Mouse (Mus musculus) cerebellum, adult (tissue): Measurements from ENCODE around the gene Rbp4.

Experiments
- ATAC-seq: cut with Nextera tagmentation; 2 replicates; pipeline ENCODE4 v1.9.2; 2017; ENCODE audit warnings: mild to moderate bottlenecking, moderate library complexity, mixed read lengths; ENCODE audit not compliant: insufficient number of reproducible peaks, low FRiP score, low TSS enrichment

The Rbp4 gene

DNA sequence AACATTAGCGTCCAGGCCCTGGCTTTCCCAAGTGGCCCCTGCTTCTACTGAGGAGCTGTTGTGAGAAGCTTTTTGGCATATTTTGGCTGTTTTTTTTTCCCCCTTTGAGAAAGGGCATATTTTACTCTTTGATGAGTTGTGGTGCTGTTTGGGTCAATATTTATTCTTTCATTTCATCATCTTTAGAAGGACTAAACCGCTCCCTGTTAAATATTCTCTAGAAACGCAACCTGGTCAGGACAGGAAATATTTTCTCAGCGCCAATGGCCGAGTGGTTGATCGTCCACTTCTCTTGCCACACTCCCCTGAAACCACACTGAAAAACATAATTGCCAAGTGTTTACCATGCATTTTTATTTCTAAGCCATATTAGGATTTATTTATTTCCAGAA lies at the start of gene Rbp4:
TSS of gene Rbp4 (minus strand) at position 63 of the 392 bp plus-strand sequence.
- ATAC-seq: no peak

DNA sequence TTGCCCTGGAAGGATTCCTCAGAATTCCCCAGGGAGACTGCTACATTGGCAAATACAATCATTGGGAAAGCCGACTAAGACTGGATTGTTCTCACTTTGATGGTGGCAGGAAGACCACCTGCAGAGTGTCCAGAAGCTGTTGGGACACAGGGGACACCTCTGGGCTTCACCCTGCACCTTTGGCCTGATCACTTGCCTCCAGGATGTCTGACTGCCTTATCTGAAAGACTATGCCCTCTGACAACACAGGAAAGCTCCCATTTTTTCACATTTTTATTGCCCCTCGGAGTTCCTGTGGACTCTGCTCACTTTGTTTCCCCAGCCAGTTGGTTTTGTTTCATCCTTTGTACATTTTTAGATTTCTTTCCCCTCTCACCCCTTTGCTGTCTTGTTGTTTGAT lies 39.6 kb upstream of the Rbp4 start:
- ATAC-seq: no peak

DNA sequence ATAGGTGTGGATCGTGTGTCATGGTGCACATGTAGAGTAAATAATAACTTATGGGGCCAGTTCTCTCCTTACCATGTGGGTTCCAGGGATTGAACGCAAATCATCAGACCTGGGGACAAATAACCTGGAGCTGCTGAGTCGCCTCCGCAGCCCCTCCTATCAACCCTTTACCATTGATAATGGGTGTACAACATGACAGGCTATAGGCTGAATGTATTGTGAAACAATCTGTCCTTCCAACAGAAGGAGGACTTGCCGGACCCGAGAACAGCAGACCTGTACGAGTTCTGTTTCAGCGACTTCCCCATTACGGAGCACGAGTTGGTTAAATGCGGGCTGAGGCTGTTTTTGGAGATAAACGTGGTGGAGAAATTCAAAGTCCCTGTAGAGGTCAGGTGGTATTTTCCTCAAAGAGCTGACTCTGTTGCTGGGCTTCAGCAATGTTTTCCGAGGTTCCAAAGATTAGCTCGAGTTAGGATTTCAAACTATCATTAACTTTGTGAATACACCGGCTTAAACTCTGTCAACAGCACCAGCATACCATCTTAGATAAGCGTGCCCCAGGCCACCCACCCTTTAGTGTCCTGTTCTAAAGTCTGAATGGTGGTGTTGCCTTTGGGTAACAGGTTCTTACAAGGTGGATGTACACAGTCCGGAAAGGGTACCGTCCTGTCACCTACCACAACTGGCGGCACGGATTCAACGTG lies 36.7 kb upstream of the Rbp4 start:
- no peak for ATAC-seq

DNA sequence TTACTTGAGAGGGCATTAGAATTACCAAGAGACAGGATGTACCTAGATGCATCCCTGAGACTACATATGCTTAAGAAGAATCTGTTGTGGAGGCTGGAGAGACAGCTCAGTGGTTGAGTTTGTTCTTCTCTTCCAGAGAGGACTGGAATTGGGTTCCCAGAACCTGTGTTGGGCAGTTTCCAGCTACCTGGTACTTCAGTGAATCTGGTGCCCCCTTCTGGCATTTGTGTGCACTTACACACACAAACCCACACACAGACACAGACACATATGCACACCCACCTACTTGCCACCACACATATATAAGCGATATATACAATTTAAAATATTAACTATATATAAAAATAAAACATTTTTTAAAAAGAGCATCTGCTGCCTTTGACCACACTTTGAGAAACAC lies 31.2 kb upstream of the Rbp4 start:
- ATAC-seq: no peak

DNA sequence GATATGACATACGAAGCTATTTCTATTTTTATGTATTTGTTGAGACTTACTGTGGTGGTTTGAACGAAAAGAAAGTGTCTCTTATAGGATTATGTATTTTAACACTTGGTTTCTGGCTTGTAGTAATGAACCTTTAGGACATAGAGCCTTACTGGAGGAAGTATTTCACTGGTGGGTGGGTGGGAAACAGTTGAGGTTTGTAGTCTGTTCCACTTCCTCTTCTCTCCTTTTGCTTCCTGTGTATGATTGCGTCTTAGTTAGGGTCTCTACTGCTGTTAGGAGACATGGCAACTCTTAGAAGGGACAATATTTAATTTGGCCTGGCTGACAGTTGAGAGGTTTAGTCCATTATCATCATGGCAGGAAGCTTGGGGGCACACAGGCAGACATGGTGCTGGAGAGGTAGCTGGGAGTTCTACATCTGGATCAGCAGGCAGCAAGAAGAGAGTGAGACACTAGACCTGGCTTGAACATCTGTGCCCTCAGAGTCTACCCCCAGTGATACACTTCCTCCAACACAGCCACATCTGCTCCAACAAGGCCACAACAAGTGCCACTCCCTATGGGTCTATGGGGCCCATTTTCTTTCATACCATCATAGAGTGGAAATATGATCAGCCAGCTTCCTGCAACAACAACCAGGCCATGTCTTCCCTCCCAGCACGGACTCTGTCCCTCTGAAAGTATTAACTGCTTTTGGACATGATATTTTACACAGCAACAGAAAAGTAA lies 18.6 kb upstream of the Rbp4 start:
- no peak for ATAC-seq

DNA sequence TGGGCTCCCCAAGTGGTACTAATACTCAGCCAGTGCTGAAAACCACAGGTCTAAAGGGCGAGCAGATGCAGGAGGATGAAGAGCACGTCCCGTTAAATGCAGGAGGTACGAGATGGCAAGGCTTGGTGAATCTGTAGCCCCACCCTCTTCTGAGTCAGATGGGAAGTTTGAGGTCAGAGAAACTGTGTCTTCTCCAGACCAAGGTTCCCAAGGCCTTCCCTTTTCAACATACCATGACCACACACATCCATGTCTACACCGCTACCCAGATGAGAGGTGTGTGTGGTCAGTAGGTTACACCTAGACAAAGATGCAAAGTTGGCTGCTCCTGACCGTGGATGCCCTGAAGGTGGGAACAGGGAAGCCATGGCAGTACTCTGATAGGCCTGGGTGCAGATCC lies 9.7 kb upstream of the Rbp4 start:
- ATAC-seq: no peak

DNA sequence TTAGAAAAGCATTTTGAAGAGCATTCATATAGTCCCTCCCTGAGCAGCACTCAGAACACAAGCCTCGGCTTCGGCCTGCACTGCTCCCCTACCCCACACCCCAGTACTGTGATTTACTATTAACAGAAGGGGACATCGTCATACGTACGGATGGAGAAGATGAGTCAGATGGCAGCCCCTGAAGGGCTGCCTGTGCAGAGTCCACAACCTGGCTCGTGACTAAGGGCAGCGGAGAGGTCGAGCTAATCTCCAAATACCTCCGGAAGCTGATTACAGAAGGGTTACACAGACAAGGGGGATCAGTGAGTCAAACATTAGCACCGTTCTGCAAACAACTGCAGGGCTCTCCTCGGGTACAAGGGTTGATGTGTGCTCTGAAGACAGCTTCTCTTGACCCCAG lies 8.9 kb upstream of the Rbp4 start:
- no peak for ATAC-seq

DNA sequence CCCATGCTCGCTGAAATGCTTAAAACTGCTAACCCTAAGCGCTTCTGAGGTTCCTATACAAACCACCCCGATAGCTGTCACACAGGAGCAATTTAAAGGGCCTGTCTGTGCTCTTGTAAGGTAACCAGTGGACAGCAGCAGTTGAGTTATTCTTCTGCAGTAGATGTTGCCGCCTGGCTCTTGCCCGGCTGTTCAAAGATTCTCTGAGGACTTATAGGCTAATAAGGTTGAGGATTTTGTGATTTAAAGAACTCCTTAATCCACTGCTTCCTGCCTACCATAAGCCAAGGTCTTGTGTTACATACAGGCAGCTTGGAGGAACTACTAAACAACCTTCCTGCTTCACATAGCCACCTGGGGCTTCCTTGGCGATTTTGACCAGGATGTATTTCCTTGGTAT lies 7.4 kb upstream of the Rbp4 start, which contains the start of gene Pde6c:
TSS of gene Pde6c (plus strand) at position 301 of the 400 bp plus-strand sequence.
- no peak for ATAC-seq

DNA sequence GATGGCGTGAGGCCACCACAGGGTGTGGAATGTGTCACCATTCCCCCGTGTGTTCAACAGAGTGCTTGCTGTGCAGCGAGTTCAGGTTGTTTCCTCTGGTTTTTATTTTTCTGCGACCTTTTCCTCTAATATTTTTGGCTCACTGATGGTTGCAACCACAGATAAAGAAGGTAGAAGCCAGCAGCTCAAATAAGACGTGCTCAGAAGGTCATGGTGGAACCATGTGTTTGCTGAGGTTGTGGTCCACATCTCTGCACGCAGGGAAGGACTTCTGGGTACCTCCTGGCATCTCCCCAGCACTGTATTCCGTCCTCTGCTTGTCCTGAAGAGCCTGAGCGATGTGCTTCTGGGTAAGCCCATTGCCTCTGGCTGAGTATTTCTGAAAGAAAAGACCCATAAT lies 1.6 kb upstream of the Rbp4 start:
- ATAC-seq: no peak

DNA sequence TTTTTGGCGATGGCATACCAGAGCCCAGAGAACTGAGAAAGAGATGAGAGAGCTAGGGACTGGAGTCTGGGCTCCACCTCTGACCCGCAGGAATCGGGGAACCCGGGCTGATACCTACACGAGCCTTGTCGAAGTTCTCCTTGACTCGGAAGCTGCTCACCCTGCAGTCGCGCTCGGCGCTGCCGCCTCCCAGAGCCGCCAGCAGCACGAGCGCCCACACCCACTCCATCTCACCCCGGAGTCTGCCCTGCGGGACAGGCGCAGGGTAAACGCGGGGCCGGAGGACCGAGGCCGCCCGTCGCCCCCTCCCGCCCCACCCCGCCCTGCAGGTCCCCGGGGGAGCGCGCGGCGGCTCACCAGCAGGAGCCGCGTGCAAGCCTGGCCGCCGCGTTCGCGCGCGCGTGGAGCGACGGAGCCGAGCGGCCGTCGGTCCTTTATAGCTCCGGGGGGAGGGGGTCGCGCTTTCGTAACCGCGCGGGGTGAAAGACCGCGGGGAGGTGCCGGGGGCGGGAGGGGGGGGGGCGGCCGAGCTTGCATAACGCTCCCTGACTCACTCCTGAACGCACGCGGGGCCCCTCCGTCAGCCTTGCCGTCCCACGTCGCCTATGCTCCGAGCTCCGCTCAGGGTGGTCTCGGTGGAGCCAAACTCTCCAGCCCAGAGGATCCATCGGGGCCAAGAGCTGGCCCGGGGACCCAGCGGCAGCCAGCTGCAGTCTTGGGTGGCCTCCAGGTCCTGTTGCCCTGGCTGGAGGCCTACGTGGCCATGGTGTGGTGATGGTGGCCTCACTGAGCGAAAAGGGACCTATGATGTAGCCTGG lies 471 bp downstream of the Rbp4 start:
- ATAC-seq: no peak

DNA sequence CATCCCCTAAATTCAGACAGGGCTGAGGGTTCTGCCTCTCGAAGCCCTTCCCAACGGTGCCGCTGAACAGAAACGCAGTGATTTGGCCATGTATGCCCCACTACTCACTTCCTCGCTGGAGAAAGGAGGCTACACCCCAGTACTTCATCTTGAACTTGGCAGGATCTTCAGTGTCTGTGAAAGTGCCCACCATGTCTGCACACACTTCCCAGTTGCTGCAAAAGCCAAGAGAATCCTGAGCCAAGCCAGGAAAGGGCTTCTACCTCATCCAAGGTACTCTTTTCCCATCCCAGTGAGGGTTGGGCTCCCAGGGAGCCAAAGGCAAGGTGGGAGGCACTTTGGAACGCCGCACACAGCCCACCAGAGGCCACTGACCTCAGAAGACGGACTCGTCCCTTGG lies 1.2 kb downstream of the Rbp4 start:
- ATAC-seq: no peak

DNA sequence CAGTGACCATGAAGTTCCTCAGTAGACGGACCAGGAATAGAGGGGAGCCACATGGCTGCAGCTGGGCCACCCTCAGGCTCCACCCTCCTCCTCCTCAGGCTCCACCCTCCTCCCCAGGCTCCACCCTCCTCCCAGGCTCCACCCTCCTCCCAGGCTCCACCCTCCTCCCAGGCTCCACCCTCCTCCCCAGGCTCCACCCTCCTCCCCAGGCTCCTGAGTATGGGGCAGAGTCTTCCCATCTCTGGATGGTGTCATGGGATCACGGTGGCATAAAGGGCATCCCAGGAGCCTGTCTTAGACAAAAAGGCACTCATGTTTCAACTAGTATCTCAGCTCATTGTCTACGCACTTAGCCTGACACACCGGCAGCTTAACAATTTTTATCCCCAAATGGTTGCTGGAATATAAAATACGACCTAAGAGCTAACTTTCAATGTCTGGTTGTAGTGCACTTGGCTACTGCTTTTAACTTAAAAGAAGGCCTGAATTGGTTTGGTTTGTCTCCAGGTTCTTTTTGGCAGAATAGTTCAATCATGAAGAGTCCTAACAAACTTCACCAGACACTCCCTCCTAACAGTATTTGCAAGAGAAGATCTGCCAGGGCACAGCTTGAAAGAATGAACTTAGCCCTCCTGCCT lies 4.8 kb downstream of the Rbp4 start:
- ATAC-seq: no peak

DNA sequence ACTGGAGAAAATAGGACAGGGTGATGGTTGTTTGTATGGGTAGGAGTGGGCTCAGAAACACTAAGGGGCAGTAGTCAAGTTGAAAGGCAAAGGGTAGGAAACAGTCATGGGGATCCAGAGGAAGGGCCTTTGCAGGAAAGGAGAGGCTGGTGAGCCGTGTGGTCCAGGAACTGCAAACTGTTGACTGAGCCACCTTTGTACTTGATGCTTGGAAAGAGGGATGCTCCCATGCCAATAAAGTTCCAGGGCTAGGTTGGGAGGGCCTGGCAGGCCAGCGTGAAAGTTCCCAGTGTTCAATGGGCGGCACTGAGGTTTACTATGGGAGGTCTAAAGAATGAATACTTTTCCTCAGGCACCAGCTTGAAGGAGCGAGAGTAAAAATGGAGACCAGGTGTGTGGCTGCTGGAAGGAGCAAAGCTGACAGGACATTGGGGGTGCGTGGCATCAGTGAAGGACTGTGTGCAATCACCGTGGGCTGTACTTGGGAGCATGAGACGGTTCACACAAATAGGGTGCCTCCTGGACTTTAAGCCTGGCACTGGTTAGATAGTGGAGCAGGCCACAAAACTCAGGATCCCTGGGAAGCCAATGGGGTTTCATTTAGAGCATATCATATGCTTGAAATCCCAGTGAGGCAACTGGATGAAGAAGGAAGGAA lies 10.1 kb downstream of the Rbp4 start:
- no peak for ATAC-seq

DNA sequence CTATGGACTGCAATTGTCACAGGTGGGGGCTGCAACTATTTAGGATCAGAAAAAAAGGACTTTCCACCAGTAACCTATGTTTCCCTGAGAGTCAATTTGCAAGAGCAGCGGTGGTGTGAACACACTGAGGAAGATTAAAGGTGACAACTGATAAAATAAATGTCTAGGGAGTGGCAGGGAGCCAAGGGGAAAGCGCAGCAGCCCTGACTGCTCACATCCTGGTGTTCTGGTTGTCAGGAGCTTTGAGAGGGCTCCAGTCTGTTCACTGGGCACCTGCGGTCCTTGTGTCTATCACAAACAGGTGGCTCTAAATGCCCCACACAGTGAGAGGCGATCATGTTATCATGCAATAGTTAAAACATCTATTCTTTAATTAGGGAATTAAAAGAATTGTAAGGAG lies 12.5 kb downstream of the Rbp4 start:
- no peak for ATAC-seq

DNA sequence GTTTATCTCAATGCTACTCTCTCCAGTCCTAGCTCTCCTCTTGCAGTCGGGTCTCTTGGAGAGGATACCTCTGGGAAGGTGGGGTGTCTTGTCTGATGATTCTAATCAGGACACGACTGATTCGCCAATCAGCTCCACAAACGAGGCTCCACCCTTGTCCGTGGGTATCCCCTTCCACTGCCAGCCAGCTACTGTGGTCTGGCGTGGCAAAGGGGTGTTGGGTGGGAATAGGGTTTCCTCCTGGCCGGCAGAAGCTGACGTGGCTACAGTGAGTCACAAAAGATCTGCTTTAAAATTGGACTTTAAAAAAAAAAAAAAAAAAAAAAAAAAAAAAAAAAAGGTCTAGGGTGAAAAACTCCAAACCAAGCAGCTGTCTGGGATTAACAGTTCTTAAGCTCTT lies 14.0 kb downstream of the Rbp4 start:
- no peak for ATAC-seq

DNA sequence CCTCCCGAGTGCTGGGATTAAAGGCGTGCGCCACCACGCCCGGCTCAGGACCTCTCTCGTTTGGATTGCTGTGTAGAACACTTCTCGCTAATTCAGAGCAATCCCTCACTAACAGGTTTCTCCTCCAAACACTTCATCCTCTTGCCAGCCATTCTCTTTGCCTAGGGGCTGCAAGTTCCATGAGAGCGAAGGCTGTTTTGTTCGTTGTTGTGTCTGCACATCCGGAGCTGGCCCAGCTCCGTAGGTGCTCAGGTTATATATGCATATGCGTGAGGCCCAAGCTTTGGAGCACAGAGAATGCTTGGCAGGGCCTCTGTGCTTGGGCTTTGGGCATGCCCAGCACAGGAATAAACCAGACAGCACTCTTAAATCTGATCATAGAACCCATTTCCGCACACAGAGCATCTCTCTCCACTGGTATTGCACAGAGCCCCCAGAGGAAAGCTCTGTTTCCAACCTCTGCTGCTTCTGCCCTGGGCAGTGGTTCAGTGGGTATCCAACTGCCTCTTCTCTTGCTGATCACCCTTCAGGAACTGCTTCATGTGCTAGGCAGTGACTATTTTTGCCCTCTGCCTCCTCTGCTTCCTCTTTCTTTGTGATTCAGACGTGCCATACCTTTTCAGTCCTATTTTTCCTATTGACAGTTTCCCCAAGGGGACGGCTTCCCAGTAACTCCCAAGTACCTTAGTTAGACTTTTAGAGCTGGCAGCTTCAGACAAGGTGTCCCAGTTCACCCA lies 15.4 kb downstream of the Rbp4 start:
- no peak for ATAC-seq

DNA sequence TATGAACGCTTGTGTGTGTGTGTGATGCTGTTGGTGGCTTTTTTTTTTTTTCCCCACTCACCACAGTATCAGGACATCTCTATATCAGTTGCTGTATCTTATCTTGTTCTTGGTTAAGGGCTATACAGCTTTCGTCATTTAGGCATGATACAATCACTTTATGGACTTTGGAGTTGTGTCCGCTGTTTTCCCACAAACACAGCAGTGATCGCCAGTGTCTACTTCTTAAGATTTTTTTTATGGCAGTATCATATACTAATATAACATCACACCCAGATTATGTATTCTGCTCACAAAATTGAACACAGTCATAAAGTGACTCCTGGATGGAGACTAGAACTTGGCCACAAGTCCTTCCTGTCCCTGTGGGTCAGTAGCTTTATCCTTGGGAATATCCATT lies 17.2 kb downstream of the Rbp4 start:
- ATAC-seq: no peak

DNA sequence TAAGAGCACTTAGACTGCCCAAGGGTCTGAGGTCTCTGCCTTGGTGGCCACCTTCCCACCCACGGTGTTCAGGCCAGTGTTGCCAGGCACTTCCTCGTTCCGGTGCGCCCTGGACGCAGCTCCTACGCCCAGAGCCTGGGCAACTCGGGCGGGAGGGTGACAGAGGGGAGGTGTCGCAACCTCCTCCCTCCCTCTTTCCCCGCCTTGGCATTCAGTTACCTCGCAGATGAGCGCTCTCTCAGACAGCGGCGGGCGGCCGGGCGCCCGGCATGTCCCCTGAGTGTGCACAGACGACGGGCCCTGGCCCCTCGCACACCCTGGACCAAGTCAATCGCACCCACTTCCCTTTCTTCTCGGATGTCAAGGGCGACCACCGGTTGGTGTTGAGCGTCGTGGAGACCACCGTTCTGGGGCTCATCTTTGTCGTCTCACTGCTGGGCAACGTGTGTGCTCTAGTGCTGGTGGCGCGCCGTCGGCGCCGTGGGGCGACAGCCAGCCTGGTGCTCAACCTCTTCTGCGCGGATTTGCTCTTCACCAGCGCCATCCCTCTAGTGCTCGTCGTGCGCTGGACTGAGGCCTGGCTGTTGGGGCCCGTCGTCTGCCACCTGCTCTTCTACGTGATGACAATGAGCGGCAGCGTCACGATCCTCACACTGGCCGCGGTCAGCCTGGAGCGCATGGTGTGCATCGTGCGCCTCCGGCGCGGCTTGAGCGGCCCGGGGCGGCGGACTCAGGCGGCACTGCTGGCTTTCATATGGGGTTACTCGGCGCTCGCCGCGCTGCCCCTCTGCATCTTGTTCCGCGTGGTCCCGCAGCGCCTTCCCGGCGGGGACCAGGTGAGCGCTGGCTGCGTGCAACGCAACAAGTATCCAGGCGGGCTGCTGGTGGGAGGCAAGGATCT lies 28.0 kb downstream of the Rbp4 start, which contains the start of gene Ffar4:
TSS of gene Ffar4 (plus strand) at position 214 of the 901 bp plus-strand sequence.
- no peak for ATAC-seq

DNA sequence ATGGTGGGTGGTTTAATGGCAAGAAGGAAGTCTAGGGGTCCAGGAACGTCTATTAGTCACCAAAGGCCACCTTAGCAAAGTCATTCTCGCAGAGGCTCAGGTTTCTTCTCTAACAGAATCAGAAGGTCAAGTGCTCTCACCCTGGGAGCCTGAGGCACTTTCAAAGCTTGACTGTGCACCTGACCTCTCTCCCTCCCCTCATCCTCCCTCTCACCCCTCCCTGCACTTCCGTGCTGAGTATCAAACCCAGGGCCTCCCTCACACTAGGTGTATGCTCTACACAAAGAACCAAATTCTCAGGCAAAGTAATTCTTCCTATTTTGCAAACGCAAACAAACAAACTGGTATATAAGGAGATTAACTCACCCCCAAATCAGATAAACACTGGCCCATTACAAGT lies 28.9 kb downstream of the Rbp4 start:
- ATAC-seq: no peak
